Mouse (Mus musculus) hindbrain, embryonic 14.5 days (tissue): ENCODE results near the gene Fuom. TPM values are rescaled to one million over a fixed set of nuclear protein-coding genes. Genes with fewer than 3 reads are reported as not detected.

Experiments
- ATAC-seq: fragments of 200-750 bp; cut with Nextera tagmentation; 2 replicates; pipeline ENCODE4 v1.8.0; 2017; ENCODE audit warnings: moderate number of reproducible peaks, mild to moderate bottlenecking, moderate TSS enrichment, moderate library complexity; ENCODE audit not compliant: low FRiP score
- DNase-seq: peaks from one replicate; pipeline ENCODE4 v3.0.0-alpha.2; 2015; ENCODE audit warnings: low spot score
- H3K27ac ChIP-seq: fragments of 300-500 bp; sonication (generic); 2 replicates; pipeline ENCODE4 v1.5.1; 2014; ENCODE audit warnings: mild to moderate bottlenecking, moderate library complexity
- H3K27me3 ChIP-seq: fragments of 300-500 bp; sonication (generic); 2 replicates; pipeline ENCODE4 v1.6.1; 2014; ENCODE audit warnings: mild to moderate bottlenecking, low read length, mixed read lengths; ENCODE audit not compliant: control insufficient read depth, insufficient read depth
- H3K36me3 ChIP-seq: fragments of 300-500 bp; sonication (generic); replicated peaks from 2 replicates; pipeline ENCODE4 v1.6.1; 2014; ENCODE audit not compliant: control insufficient read depth, insufficient read depth
- H3K4me1 ChIP-seq: fragments of 300-500 bp; sonication (generic); replicated peaks from 2 replicates; pipeline ENCODE4 v1.6.1; 2014; ENCODE audit warnings: antibody characterized with exemption, low read length, mixed read lengths; ENCODE audit not compliant: control insufficient read depth, insufficient read depth
- H3K4me2 ChIP-seq: fragments of 300-500 bp; sonication (generic); replicated peaks from 2 replicates; pipeline ENCODE4 v1.6.1; 2014; ENCODE audit warnings: mild to moderate bottlenecking, moderate library complexity
- H3K4me3 ChIP-seq: fragments of 300-500 bp; sonication (generic); replicated peaks from 2 replicates; pipeline ENCODE4 v1.5.1; 2014; ENCODE audit warnings: mild to moderate bottlenecking, low read length
- H3K9ac ChIP-seq: fragments of 300-500 bp; sonication (generic); 2 replicates; pipeline ENCODE4 v1.6.1; 2014
- H3K9me3 ChIP-seq: fragments of 300-500 bp; sonication (generic); 2 replicates; pipeline ENCODE4 v1.6.1; 2016; ENCODE audit warnings: low read length; ENCODE audit not compliant: control insufficient read depth
- WGBS: fragments of 180-500 bp; shearing (Covaris S2); extraction: QIAGEN DNeasy Blood & Tissue Kit; methylation state at CpG from one replicate; pipeline ENCODE4 v1.1.7; 2014; 5-methylcytosine and 5-hydroxymethylcytosine counted together
- polyA plus RNA-seq: library from polyadenylated mRNA; unstranded; fragments of >200 nt; fragmentation: Nextera tagmentation; extraction: Ambion mirVana; gene quantifications from 2 replicates; pipeline ENCODE4 v1.2.1, GENCODE M21; 2014

Gene Fuom
- polyA plus RNA-seq, 1 experiment from 2014 or later = 40.0 TPM

DNA sequence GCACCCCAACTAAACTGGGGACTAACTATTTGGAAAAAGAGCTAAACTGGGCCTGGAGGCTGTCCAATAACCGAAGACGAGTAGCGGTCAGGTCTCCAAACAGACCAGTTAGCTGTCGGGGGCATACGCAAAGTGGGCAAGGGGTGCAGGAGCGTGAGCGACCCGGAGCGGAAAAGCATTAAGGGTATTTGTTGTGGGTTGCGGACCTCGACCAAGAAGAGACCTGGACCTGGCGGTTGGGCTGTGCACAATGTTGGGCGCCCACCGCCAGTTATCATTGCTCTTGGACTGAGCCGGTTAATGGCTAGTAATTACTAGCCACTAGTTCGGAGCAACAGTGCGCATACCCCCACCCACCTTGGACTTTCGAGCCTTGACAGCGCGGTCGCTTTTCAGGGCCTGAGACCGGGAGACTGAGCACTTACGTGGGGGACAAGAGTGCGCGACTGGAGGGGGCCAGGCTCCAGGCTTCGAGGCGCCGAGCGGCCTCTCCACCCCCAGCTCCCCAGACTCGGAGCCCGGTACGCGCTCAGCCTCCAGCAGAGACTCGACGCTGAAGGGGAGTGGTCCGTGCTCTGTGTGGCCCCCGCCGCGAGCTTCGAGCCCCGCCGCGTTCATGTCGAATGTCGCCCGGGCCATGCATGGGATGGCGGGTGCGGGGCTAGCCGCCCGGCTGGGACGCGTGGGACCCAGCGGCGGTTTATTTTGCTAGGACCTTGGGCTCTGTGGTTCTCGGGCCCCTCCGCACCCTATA lies 53.7 kb downstream of the Fuom start, which contains the start of gene Msx3:
Gene Msx3 (minus strand): TSS at position 729 of the 754 bp plus-strand sequence.
- peaks cover 19% of the 10 kb centered on the region; the same call in 1 of the 2 replicates for H3K4me1 ChIP-seq
- H3K9ac ChIP-seq = peak within 1 kb of the TSS; percentile 47
- whole genome bisulfite sequencing = under 1% methylated on average over 56 of the region's 56 CpGs
- ATAC-seq = peak; percentile 63
- H3K27me3 ChIP-seq = peaks cover 68% of the 10 kb centered on the region
- H3K36me3 ChIP-seq = no peaks in the 10 kb centered on the region
- peak within 1 kb of the TSS; percentile 69 for H3K4me2 ChIP-seq
- DNase-seq = no peak
- H3K4me3 ChIP-seq = peak within 1 kb of the TSS; percentile 46
- no peaks in the 10 kb centered on the region for H3K9me3 ChIP-seq
- H3K27ac ChIP-seq = 0 out of 2 replicates have a peak within 1 kb of the TSS, but pooled peaks have one; percentile 14

DNA sequence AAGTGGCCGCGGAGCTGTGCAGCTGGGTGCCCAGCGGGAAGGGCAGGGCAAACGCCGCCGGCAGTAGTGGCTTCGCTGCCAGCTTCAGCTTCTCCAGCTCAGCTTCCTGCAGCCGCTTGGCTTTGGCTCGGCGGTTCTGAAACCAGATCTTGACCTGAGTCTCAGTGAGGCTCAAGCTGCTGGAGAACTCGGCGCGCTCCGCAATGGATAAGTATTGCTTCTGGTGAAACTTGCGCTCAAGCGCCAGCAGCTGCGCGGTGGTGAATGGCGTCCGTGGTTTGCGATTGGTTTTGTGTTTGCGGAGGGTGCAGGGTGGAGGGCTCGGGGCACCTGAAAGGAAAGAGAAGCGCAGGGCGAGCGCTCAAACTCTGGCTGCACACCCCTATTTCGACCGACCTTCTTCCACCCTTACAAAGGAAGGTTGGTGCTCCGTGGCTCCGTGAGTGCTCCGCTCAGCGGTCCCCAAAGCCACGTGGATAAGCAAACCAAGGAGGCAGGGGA lies 54.4 kb downstream of the Fuom start:
- H3K9ac ChIP-seq = peak overlapping the region; percentile 40; the same call in 1 of the 2 replicates
- H3K9me3 ChIP-seq = no peaks in the 10 kb centered on the region
- peak overlapping the region; percentile 46 for H3K4me3 ChIP-seq
- ATAC-seq (no peak), DNase-seq (no peak)
- no peaks in the 10 kb centered on the region for H3K36me3 ChIP-seq
- H3K27ac ChIP-seq = no peak overlapping the region
- 1% methylated on average over 33 of the region's 33 CpGs for WGBS
- peak overlapping the region; percentile 69 for H3K4me2 ChIP-seq
- peaks cover 68% of the 10 kb centered on the region for H3K27me3 ChIP-seq
- peaks cover 19% of the 10 kb centered on the region; the same call in 1 of the 2 replicates for H3K4me1 ChIP-seq

Other genes with a start within 250 kb of the Fuom start
- 25.6 and 29.1 TPM in 2 replicates for gene Kndc1, start 207.7 kb downstream of the Fuom start, polyA plus RNA-seq
- not detected in 2 replicates for gene Utf1, start 158.7 kb downstream of the Fuom start, polyA plus RNA-seq
- 0.72 and 1.0 TPM in 2 replicates for gene 6430531B16Rik, start 123.7 kb downstream of the Fuom start, polyA plus RNA-seq
- gene Adam8, start 109.9 kb downstream of the Fuom start, polyA plus RNA-seq = 2.7 and 2.9 TPM in 2 replicates
- gene Zfp511, start 66.0 kb downstream of the Fuom start, polyA plus RNA-seq = 52.3 and 53.2 TPM in 2 replicates
- gene Tubgcp2, start 65.8 kb downstream of the Fuom start, polyA plus RNA-seq = 57.8 and 58.7 TPM in 2 replicates
- 8.1 and 9.0 TPM in 2 replicates for gene Msx3, start 53.4 kb downstream of the Fuom start, polyA plus RNA-seq
- 257 and 303 TPM in 2 replicates for gene Caly, start 19.9 kb downstream of the Fuom start, polyA plus RNA-seq
- gene Prap1, start 9.0 kb downstream of the Fuom start, polyA plus RNA-seq = not detected in 2 replicates
- 9.2 and 10.7 TPM in 2 replicates for gene Paox, start 13.4 kb upstream of the Fuom start, polyA plus RNA-seq
- 123 and 127 TPM in 2 replicates for gene Echs1, start 14.0 kb upstream of the Fuom start, polyA plus RNA-seq
- gene Mtg1, start 35.1 kb upstream of the Fuom start, polyA plus RNA-seq = 26.0 and 30.6 TPM in 2 replicates
- gene Sprn, start 52.4 kb upstream of the Fuom start, polyA plus RNA-seq = 18.7 and 21.6 TPM in 2 replicates
- not detected in 2 replicates for gene Olfr522, start 62.3 kb upstream of the Fuom start, polyA plus RNA-seq
- not detected in 2 replicates for gene Olfr523, start 70.8 kb upstream of the Fuom start, polyA plus RNA-seq
- not detected in 2 replicates for gene Olfr524, start 103.5 kb upstream of the Fuom start, polyA plus RNA-seq
- not detected in 2 replicates for gene Cd163l1, start 115.8 kb upstream of the Fuom start, polyA plus RNA-seq
- not detected in 2 replicates for gene 5830411N06Rik, start 144.8 kb upstream of the Fuom start, polyA plus RNA-seq
- gene Olfr525, start 218.4 kb upstream of the Fuom start, polyA plus RNA-seq = not detected in 2 replicates
- gene Olfr527, start 231.6 kb upstream of the Fuom start, polyA plus RNA-seq = not detected in 2 replicates